Mouse (Mus musculus) kidney, postnatal 14 days (tissue): ENCODE results near the gene Pafah2.
"Not testable (repeated sequence)": the region's sequence is repeated elsewhere in the genome, so short reads cannot be mapped to it uniquely, and the experiment has no call there.

ENCODE experiments used
- DNase-seq: peaks from one replicate; pipeline ENCODE4 v3.0.0; 2022; ENCODE audit warnings: mixed read lengths

Gene Pafah2

DNA sequence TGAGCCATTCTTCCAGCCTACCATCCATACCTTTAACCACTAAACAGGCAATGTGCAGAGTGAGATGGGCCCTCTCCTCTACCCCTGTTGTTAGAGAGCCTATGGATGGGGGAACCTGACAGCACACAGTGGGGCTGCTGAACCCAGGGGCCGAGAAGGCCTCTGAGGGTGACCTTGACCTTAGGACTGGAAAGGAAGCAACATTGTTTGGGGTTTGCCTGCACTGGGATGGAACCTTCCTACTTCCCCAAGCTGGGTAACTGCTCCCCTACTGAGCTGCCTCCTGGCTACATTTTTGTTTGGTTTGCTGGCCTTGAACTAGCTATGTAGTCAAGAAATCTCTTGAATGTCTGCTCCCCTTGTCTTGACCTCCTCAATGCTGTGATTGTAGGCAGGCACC is 21.8 kb upstream of the Pafah2 start:
- DNase-seq: no peak

DNA sequence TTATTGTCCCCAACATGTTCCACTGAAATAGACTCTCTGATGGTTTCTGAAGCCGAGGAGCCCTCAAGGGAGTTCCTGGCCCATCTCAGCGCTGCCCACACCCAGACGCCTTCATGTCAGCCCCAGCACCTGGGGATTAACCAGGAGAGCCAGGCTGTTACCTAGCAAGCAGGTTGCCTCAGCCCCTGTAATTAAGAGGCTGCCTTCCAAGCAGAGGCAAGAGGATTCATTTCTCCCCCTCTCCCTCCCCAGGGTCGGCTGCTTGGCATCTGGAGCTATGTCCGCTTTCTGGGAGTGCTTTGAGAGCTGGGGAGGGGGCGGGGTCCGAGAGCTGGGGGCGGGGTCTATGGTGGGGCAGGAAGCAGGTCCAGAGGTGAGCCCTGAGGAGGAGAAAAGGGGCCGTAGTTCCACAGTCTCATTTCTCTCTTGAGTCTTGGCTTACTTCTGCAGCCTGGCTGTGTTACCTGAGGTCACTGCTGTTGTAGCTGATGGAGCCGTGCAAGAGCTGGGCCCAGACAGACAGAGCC is 18.0 kb upstream of the Pafah2 start:
- DNase-seq: no peak

DNA sequence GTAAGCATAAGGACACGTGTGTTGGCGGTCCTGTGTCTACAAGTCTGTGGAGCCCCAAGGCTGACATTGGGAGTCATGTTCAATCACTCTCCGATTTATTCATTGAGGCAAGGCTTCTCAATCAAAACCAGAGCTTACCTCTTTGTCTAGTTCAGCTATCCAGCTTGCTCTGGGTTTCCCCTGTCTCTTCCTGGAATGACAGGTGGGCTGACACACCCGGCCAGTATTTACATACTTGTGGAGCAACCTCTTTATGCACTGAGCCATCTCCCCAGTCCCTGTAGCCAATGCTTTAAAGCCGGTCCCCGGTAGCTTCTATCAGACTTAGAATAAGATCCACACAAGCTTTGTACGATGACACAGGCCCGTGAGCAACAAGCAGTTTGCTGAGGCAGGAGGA is 16.6 kb upstream of the Pafah2 start:
- no peak for DNase-seq

DNA sequence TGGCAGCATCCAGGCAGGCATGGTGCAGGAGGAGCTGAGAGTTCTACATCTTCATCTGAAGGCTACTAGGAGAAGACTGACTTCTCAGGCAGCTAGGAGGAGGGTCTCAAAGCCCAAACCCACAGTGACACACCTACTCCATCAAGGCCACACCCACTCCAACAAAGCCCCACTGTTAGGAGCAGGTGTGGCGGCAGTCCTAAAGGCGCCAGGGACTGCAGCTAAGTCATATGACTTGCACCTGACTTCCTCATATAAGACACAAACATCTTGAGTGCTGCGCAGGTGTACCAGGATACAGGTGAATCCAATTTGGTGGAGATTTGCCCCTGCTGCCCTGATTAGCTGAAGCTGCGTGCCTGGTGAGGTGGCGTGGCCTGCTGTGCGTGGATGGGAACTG is 12.4 kb upstream of the Pafah2 start, which contains the start of gene Extl1:
Extl1 (minus strand) TSS at position 101 of the 400 bp plus-strand sequence.
- not testable (repeated sequence) for DNase-seq

DNA sequence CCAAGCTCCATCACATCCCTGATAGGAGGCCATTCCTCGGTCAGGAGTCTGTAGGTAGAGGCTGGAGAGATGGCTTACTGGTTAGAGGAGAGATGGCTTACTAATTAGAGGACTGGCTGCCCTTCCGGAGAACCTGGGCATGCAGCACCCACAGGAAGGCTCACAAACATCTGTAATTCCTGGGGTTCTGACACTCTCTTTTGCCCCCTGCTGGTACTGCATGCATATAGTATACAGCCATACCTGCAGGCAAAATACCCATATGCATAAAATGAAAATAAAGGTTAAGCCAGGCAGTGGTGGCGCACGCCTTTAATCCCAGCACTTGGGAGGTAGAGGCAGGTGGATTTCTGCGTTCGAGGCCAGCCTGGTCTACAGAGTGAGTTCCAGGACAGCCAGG is 8.9 kb upstream of the Pafah2 start:
- peak; percentile 30 for DNase-seq

DNA sequence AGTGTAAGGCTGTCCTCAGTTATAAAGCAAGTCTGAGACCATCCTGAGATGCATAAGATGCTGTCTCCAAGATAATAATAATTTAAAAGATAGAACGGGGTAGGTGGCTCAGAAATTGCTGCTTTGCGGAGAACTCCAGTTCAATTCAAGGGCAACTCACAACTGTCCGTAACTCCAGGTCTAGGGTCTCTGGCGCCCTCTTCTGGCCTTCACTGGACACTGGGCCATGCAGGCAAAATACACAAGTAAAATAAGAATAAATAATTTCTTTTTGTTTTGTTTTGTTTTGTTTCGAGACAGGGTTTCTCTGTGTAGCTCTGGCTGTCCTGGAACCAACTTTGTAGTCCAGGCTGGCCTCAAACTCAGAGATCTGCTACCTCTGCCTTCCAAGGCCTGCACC is 7.7 kb upstream of the Pafah2 start:
- DNase-seq: peak; percentile 77

DNA sequence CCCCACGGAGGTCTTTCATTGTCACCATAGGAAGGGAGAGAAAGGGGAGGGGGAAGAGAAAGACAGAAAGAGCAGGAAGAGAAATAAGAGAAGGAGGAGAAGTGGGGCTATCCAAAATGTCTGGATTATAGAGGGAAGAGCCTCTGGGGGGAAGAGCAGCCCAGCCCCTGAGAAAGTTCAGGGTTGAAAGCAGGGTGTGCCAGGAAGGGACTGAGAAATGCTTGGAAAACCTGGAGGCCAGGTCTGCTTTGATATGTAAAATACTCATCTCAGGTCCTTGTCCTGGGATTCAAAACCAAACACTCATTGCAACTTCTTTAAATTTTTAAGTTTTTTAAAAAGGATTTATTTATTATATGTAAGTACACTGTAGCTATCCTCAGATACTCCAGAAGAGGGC is 4.5 kb upstream of the Pafah2 start:
- DNase-seq: no peak

DNA sequence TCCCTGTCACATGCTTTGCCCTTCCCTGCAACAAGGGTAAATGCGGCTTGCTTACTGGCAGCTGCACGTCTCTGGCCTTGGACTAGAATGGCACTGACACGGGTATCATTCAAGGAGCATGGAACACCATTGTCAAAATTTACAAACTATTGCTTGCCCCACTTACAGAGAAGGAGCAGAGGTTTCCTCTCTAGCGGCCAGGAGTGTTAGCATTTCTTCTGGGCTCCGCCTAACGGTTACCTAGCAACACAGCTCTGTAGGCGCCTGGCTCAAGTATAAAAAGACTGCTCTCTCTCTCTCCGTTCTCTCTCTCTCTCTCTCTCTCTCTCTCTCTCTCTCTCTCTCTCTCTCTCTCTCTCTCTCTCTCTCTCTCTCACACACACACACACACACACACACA is 3.5 kb upstream of the Pafah2 start:
- DNase-seq: no peak

DNA sequence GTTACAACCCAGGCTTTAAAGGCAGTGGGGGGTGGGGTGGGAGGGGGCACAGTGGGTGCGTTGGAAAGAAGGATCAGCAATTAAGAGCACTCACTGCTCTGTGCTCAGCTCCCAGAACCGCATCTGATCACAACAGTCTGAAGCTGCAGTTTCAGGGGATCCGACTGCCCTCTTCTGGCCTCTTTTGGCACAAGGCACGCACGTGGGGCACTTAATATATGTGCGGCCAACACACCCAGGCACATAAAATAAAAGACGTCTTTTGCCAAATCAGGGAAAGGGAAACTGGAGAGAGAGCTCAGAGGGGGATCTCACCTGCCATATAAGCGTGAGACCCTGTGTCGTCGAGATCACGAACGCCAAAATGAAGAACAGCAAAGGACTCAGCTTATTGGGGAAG is 3.1 kb upstream of the Pafah2 start:
- no peak for DNase-seq

DNA sequence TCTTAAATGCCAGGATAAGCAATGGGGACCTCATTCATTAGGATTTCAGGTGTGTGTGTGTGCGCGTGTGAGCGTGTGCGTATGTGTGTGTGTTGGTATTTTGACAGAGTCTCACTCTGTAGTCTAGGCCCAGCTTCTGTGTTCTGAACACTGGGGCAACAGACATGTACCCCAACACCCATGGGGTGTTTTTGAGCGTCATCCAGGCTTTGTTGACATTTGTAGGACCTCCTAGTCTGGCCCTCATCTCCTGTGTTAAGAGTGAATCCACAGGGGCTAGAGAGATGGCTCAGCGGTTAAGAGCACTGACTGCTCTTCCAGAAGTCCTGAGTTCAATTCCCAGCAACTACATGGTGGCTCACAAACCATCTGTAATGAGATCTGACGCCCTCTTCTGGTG is 978 bp upstream of the Pafah2 start:
- no peak for DNase-seq

DNA sequence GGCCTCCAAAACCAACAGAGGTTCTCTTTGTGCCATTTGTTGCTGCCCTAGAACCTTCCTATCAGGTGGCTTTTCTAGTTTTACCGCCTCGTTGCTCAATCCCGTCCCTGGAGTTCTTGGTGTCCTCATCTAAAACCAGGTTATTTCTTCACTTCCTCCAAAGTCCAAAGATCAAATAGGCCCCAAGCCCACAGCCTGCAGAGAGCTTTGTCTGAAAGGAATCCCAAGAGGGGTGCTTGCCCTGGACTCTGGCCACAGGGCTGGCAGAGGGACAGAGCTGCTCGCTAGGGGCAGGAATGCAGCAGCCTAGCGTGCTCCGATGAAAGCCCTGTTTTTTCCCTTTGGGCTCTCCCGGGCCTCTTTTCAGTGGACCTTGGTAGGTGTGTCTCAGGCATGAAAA is 1.0 kb downstream of the Pafah2 start:
- peak; percentile 89 for DNase-seq

DNA sequence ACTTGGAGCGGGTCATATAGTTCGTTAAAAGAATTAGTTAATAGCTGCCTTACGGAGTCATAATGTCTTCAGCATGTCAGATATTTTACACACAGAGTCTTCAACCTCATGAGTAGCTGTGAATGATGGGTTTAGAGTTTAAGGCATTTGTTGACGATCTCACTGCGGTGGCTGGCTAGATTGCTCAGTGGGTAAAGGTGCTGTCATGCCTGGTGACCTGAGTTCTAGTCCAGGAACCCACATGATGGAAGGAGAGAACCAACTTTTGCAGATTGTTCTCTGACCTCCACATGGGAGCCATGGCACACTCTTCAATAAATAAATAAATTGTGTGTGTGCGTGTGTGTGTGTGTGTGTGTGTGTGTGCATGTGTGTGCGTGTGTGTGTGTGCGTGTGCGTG is 1.6 kb downstream of the Pafah2 start:
- DNase-seq: no peak

DNA sequence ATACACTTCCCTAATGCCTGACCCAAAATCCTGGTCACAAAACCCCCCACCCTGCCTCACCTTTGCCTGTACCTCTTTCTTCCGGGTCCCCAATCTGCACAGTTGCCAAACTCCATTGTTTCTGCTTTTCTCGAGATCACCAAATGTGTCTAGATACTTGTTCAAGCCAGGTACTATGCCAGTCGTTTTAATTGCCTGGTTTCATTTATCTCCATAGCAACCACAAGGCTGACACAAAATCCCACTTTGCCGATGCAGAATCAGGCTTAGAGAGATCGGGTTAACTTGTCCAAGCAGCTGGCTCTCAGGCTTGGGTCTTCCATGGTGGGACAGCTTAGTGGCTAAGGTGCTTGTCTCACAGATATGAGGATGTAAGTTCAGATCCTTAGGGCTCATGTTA is 4.1 kb downstream of the Pafah2 start:
- no peak for DNase-seq

DNA sequence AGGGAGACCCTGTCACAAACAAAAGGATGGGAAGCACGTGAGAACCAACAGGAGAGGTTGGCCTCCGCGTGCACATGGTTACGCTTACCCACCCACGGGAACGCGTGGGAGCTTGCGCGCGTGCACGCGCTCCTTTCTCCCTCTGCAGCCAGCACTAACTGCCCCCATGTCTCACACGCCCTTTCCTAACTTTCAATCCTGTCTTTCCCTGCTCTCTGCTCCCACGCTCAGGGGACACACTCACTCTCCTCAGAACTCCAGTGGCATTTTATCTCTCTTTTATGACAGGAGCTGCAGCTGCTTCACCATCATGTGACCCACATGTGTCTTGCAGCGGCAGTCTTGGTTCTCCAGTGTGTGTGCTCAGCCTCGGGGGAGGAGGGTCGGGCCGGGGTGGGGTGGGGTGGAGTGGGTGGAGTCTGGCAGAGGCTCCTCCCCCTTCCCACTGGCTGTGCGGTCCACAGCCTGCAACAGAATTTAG is 5.1 kb downstream of the Pafah2 start:
- peak; percentile 74 for DNase-seq

DNA sequence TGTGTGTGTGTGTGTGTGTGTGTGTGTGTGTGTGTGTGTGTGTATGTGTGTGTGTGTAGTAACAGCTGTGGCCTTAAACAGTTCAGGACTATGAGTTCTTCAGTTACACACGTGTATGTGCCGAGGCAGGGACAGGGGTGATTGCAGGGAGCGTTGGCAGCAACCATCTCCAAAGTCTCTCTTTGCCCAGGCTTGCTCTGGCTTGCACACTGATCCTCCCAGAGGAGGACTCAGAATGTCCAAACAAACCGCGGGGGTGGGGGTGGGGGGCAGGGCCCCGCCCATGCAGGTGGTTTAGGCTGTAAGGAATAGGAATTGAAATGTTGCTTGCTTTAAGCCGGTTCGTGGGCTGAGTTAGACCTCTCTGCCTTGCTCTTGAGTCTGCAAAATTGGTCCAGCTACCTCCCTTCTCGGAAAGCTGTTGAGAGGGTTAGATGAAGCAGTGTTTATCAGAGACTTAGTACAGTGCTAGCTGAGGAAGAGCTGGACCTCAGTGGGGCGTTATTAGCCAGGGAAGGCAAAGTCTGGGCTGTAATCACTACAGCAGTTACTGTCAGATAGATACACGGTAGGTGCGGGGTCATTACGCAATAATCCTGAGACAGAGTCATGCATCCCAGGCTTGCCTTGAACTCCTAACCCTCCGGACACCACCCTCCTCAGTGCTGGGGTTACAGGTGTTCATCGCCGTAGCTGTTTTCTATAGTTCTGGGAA is 5.9 kb downstream of the Pafah2 start:
- DNase-seq: no peak

DNA sequence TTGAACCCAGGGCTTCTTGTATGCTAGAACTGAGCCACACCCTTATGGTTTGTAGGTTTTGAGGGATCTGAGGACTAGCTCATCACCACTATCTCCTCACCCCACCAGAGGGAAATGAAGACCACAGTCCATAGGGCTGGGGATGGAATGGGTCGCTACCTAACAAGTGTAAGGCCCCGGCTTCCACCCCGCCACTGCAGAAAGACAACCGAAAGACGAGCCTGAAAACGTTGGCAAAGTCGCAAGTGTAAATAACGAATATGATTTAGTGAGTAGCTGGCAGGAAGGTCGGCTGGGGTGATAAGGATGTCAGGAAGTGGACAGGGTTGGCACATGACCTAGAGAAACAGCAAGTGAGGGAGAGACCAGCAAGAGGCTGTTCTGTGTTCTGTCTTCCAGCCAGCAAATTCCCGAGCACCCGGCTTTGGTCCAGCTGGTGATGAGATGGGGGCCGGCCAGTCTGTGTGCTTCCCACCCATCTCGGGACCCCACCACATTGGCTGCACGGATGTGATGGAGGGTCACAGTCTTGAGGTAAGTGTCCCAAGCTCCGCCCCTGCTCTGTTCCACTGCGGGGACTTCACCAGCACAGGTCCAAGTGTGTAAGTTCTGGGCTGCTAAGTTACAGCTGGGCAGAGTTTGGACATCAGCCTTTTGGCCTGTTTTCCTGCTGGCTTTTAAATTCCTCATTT is 6.6 kb downstream of the Pafah2 start:
- peak; percentile 52 for DNase-seq

DNA sequence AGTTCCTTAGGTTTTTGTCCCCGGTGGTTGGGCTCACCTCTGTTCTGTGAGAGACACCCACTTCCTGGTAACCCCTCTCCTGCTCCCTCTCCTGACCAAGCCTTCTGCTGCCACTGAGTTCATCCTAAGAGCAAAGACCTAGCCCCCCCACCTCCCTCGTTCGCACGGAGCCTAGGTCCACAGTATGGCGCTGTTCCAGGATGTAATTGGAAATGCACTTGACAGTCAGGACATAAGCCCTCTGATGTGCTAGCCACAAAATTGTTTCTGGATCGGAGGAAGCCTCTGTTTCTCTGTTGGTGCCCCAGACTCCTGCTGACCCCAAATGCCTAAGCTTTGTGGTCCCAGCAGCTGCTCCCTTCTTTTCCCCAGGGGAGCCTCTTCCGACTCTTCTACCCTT is 7.6 kb downstream of the Pafah2 start:
- no peak for DNase-seq

DNA sequence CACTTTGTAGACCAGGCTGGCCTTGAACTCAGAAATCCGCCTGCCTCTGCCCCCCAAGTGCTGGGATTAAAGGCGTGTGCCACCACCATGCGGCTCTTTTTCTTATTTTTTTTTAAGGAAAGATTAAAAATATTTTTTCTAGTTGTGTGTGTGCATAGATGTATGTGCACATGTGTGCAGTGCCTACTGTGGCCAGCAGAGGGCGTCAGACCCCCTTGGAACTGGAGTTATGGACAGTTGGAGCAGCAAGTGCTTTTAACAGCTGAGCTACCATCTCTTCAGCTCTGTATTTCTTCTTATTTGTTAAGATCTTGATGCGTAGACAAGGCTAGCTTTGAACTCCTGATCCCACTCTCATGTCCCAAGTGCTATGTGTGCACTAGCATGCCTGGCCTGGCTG is 13.2 kb downstream of the Pafah2 start:
- no peak for DNase-seq

DNA sequence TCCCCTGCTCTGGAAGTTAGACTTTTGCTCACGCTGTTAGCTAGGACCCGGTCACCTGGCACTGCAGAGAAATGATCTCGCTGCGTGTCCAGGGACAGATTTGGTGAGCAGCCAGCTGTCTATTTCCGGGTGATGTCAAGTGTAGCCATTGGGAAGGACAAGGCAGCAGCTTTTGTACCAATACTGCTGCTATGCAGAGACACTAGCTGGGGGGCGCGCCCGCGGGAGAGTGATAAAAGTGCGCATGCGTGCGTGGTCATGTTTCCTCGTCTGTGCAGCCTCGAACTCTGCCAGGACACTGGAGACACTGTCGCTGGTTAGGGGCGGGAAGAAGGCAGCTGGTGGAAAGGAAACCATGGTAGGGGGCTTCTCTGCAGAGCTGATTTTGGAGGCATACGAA is 20.1 kb downstream of the Pafah2 start:
- no peak for DNase-seq

DNA sequence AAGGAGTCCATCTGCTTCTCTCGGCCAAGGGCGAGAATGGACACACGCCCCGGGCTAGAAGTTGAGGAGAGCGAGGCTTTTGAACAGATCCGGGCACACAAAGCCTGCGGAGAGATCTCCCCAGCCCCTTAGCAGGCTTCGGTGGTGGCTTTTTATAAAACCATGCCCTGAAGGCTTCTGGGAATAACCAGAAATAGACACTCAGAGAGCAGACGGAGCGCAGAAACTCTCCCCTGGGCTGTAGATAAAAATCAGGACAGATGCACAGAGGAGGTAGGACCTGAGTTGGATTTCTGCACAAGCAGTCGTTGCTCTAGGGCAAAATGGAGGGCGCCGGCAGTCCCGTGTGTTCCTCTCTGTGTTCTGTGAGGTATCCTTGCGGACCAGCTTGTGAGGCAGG is 20.5 kb downstream of the Pafah2 start:
- DNase-seq: no peak

DNA sequence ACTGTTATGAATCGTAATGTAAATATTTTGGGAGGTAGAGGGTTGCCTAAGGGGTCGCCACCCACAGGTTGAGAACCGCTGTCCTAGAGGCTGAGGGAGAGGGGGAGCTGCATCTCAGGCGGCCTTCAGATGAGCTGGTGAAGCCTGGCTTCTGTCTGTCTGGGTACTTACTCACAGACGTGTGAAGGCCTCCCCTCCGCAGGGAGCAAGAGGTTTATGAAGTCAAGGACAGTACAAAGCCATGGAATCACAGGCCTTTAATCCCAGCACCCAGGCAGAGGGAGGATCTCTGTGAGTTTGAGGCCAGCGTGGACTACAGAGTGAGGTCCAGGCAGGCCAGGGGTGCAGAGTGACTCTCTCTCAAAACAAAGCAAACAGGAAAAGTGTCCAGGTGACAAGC is 21.0 kb downstream of the Pafah2 start:
- no peak for DNase-seq

DNA sequence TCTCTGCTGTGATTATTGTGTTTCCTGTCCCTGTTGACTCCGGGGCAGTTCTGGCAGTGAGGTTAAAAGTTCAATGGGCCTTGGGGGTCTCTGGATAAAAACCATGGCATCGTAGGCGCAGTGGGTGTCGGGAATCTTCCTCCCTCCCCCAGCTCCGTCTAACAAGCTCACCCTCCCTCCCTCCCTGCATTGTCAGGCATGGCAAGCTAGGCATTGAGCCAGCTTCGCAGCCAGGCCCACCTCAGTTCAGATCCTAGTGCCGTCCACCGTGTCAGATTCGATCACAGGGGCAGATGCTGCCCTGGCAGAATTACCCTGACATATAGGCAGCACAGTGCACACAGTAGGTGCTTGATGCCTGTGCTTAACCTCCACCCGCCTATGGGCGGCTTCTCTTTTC is 25.9 kb downstream of the Pafah2 start:
- DNase-seq: no peak

DNA sequence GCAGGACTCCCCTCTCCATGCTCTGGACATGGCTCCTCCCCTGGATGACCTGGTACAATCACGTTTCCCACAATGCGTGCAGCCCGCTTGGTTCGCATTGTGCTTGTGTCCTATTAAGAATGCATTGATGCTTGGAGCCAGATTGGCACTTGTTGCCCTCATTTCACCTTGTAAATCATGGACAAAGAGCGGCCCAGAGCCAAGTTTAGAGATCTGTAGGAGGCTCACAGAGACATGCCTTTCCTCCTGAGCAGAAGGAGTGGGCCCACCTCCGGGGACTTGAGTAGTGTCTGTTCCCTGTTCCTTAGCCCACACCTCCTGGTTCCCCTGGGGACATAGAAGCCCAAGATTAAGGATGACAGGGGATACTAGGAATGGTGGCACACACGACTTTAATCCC is 27.8 kb downstream of the Pafah2 start:
- no peak for DNase-seq

DNA sequence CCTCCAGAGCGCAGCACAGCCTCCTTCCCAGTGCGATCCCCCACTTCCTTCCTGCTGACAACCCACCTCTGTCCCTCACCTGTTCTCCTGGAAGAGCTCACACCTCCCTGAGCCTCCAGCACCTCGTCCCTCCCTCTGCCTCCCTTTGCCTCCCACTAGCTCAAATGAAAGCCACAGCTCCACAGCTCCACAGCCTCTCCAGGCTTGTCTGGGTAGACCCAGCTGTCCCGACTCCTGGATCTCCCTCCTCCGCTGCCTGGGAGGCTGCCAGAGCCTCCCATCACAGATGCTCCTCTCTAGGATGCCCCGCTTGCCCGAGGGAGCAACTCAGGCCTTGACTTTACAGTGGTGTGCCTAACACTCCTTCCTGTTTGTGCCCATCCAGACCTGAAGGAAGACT is 29.0 kb downstream of the Pafah2 start:
- DNase-seq: no peak
